Mouse (Mus musculus): ENCODE measurements around the gene Raver2.

DNA sequence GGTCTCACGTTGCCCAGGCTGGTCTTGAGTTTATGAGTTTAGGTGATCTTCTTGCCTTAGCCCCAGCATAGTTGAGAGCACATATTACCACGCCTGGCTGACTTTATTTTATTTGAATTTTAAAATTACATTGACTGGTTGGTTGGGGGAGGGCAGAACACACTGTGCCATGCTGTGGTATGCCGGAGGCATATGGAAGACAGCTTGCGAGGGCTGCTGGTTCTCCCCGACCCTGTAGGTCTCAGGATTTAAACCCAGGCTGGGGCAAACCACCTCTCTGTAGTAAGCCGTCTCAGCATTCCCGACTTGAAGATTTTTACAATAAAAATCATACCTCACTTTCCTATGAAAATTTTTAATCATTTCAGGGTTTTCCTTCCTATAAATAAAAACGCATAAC, 66.2 kb downstream of the Raver2 start:
- TF ChIP-seq GATA1 (IDR thresholded peaks at IDR 0.05; ENCODE audit: borderline replicate concordance, low read length) (no peak), FLI1 (IDR thresholded peaks at IDR 0.05; ENCODE audit: low read length) (no peak)

Data from megakaryocyte, embryonic 14.5 days (primary cell).